Mouse (Mus musculus): ENCODE measurements around the gene Bbx. TPM values are rescaled to one million over a fixed set of nuclear protein-coding genes. Genes with fewer than 3 reads are reported as not detected.

Bbx gene
- polyA plus RNA-seq (2012; rRNA removed; ENCODE audit: low replicate concordance), result 6.7 and 10.7 TPM in 2 replicates

GRCm38 (mm10) chr16:50432062-50432878 lies at the start of gene Bbx:
Gene Bbx, minus strand, starts transcription at chr16:50432390.

Other genes starting within 250 kb of the Bbx start
- gene Ccdc54, start 158.8 kb upstream of the Bbx start, polyA plus RNA-seq (2012; rRNA removed; ENCODE audit: low replicate concordance), result not detected in 2 replicates

All from subcutaneous adipose tissue, adult 2 months (tissue).